Mouse (Mus musculus): ENCODE measurements around the gene Gm10139. TPM values are rescaled to one million over a fixed set of nuclear protein-coding genes. Genes with fewer than 3 reads are reported as not detected.
"Not testable (repeated sequence)": the region's sequence is repeated elsewhere in the genome, so short reads cannot be mapped to it uniquely, and the experiment has no call there.

Gene Gm10139
- not detected in 2 replicates for polyA plus RNA-seq (2014; fragmentation: Nextera tagmentation; extraction: Ambion mirVana)

DNA sequence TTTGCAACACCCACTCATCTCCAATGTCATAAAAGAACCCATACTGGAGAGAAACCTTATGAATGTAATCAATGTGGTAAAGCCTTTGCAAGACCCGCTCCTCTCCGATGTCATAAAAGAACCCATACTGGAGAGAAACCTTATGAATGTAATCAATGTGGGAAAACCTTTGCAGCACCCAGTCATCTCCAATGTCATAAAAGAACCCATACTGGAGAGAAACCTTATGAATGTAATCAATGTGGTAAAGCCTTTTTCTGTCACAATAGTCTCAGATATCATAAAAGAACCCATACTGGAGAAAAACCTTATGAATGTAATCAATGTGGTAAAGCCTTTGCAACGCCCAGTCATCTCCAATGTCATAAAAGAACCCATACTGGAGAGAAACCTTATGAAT lies at the start of gene Gm10139:
Gm10139 (plus strand) TSS at position 301 of the 400 bp plus-strand sequence.
- DNase-seq (ENCODE audit: low spot score); H3K9ac ChIP-seq; H3K4me1 ChIP-seq (replicated peaks; ENCODE audit: control insufficient read depth, insufficient read depth, low read length); ATAC-seq (ENCODE audit: low FRiP score); H3K4me2 ChIP-seq (replicated peaks); H3K27ac ChIP-seq; H3K4me3 ChIP-seq (replicated peaks; ENCODE audit: low read length); H3K27me3 ChIP-seq (ENCODE audit: control insufficient read depth, insufficient read depth, low read length); H3K36me3 ChIP-seq (replicated peaks; ENCODE audit: control insufficient read depth, insufficient read depth); H3K9me3 ChIP-seq (ENCODE audit: control insufficient read depth, low read length): not testable (repeated sequence)
- WGBS = 82% methylated on average over 1 of the region's 3 CpGs

DNA sequence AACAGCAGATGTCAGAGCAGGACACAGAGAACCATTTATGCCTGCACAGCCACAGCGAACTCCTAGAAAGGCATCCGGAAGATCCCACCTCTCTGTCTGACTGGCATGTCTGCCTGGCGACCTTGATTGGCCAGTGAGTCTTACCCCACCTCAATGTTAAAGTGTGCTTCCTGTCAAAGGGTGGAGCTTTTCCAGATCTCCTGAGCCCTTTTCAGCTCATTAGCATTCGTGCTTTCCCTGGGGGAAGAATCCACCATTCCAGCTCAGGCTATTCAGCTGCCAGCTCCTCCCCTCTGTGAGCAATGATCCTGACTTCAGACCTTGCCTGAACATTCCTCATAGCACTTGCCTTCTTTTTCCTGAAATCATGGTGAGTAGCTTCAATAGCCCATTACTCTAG lies 45.2 kb downstream of the Gm10139 start:
- not testable (repeated sequence) for ATAC-seq (ENCODE audit: low FRiP score); H3K4me1 ChIP-seq (replicated peaks; ENCODE audit: control insufficient read depth, insufficient read depth, low read length); H3K27ac ChIP-seq; DNase-seq (ENCODE audit: low spot score); H3K4me3 ChIP-seq (replicated peaks; ENCODE audit: low read length); H3K9ac ChIP-seq; H3K27me3 ChIP-seq (ENCODE audit: control insufficient read depth, insufficient read depth, low read length); H3K4me2 ChIP-seq (replicated peaks); H3K36me3 ChIP-seq (replicated peaks; ENCODE audit: control insufficient read depth, insufficient read depth); H3K9me3 ChIP-seq (ENCODE audit: control insufficient read depth, low read length)
- WGBS = 78% methylated on average over 4 of the region's 4 CpGs

Other genes starting within 250 kb of the Gm10139 start
- gene Zfp369, start 233.9 kb upstream of the Gm10139 start, polyA plus RNA-seq (2014; fragmentation: Nextera tagmentation; extraction: Ambion mirVana) = 23.1 and 27.8 TPM in 2 replicates